Mouse (Mus musculus): Measurements from ENCODE around the gene Tgfb1. TPM values are rescaled to one million over a fixed set of nuclear protein-coding genes. Genes with fewer than 3 reads are reported as not detected.

Tgfb1 gene
- 0.81 and 2.1 TPM in 2 replicates for polyA plus RNA-seq (2016; fragmentation: Nextera tagmentation; extraction: Ambion mirVana)

DNA sequence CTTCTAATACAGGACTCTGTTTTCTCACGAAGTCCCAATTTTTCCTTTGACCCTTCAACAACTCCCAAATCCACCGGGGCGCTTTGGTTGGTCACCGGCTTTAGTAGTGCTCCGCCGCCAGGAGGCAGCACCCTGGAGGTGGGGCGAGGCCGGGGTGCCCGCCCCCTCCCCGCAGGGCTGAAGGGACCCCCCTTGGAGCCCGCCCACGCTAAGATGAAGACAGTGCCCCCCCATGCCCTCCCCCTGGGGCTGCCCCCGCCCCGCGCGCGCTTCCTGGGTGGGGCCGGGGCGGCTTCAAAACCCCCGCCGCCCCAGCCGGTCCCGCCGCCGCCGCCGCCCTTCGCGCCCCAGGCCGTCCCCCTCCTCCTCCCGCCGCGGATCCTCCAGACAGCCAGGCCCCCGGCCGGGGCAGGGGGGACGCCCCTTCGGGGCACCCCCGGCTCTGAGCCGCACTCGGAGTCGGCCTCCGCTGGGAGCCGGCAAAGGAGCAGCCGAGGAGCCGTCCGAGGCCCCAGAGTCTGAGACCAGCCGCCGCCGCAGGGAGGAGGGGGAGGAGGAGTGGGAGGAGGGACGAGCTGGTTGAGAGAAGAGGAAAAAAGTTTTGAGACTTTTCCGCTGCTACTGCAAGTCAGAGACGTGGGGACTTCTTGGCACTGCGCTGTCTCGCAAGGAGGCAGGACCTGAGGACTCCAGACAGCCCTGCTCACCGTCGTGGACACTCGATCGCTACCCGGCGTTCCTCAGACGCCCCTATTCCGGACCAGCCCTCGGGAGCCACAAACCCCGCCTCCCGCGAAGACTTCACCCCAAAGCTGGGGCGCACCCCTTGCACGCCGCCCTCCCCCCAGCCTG is at the start of gene Tgfb1:
Tgfb1 (plus strand) TSS at position 323 of the 852 bp plus-strand sequence.
- Histone ChIP-seq H3K27ac (peak within 1 kb of the TSS; percentile 83), H3K4me3 (peak within 1 kb of the TSS; percentile 66), H3K9me3 (no peaks in the 10 kb centered on the region), H3K36me3 (peaks cover 22% of the 10 kb centered on the region), H3K4me1 (replicated peaks) (peaks cover 52% of the 10 kb centered on the region), H3K27me3 (ENCODE audit: insufficient read depth, poor library complexity, severe bottlenecking) (peaks cover 75% of the 10 kb centered on the region)
- WGBS: under 1% methylated on average over 69 of the region's 69 CpGs
- peak; percentile 74 for DNase-seq (ENCODE audit: low spot score)

DNA sequence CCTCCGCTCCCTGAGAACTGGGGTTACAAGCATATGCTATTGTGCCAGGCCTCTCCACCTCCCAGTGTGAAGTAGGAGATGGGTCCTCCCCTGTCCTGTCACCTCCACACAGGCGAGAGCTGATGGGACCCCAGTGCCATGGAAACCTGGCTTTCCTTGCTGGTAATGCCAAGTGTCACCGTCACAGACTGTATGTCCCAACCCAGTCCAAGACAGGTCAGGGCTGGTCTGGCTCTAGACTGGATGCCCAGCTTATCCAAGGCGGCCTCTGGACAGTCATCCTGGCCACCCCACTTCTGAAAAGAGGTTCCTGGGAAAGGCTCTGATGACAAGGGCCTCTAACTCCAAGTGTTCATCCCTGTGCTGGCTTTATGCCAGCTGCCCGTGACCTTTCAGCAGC is 49.7 kb upstream of the Tgfb1 start:
- Histone ChIP-seq H3K4me1 (replicated peaks) (no peaks in the 10 kb centered on the region), H3K9me3 (no peaks in the 10 kb centered on the region), H3K4me3 (no peak overlapping the region), H3K36me3 (peaks cover 55% of the 10 kb centered on the region), H3K27ac (no peak overlapping the region), H3K27me3 (ENCODE audit: insufficient read depth, poor library complexity, severe bottlenecking) (no peaks in the 10 kb centered on the region)
- DNase-seq (ENCODE audit: low spot score): no peak
- WGBS: 91% methylated on average over 5 of the region's 5 CpGs

DNA sequence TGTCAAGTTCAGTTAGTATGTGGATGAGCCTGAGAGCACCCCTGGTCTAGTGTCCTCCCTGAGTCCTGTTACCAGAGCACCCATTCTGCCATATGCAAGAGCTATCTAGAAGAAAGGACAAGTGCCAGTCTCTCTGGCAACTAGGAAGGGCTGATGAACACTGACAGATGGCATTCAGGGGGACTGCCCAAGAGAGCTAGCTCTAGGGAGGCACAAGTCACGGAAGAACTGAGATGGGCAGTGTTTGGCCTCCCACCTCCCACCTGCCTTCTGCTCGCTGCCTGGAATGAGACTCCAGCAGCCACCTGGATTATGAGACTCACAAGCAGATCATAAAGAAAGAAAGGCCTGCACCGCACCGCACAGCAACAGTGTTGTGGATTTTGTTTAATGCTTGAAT is 47.0 kb upstream of the Tgfb1 start:
- no peaks in the 10 kb centered on the region for H3K4me1 ChIP-seq (replicated peaks)

DNA sequence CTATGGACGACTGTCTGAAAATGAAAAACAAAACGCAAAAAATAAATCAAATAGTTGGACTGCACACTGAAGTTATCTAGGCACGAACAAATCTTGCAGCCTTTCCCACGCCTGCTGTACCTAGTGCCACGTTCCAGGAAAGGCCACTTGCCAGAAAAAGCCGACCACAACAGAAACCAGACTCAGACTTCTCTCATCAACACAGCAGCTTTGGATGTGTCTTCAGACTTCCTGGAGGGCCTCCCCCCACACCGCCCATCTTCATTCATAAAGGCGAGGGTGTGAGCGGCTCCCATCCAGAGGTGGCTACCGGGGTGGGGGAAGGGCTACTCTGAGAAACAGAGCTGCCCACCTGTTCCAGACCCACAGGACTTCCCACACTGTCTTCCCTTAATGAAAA is 42.7 kb upstream of the Tgfb1 start:
- H3K27ac ChIP-seq: no peak overlapping the region
- H3K27me3 ChIP-seq (ENCODE audit: insufficient read depth, poor library complexity, severe bottlenecking): no peaks in the 10 kb centered on the region
- DNase-seq (ENCODE audit: low spot score): no peak
- H3K4me3 ChIP-seq: no peak overlapping the region
- 82% methylated on average over 10 of the region's 10 CpGs for WGBS
- H3K36me3 ChIP-seq: peaks cover 15% of the 10 kb centered on the region; the same call in 1 of the 2 replicates
- peaks cover 4% of the 10 kb centered on the region for H3K4me1 ChIP-seq (replicated peaks)
- no peaks in the 10 kb centered on the region for H3K9me3 ChIP-seq

More for the DNA sequence above, 47.0 kb upstream of the Tgfb1 start:
- WGBS: 93% methylated on average over 4 of the region's 4 CpGs
- H3K4me3 ChIP-seq: no peak overlapping the region
- no peaks in the 10 kb centered on the region for H3K27me3 ChIP-seq (ENCODE audit: insufficient read depth, poor library complexity, severe bottlenecking)
- no peak for DNase-seq (ENCODE audit: low spot score)
- peaks cover 42% of the 10 kb centered on the region for H3K36me3 ChIP-seq
- H3K9me3 ChIP-seq: no peaks in the 10 kb centered on the region
- H3K27ac ChIP-seq: no peak overlapping the region

DNA sequence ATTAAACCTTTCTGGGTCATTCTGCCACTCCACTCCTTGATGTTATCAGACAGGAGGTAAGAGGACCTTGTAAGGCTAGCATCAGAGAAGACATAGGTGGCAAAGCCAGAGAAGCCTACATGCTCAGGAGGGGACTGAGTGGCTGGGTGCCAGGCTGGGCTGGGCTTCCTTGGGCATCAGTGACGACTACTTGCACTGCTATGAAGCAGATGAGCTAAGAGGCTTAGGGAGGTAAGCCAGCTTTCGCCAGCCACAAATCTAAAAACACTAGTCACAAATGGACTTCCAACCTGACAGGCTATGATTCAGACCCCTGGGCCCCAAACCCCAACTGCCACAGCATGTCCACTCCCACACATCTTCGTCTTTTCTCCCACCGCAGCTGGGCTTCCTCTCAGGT is 42.2 kb upstream of the Tgfb1 start:
- no peak overlapping the region for H3K4me3 ChIP-seq
- no peaks in the 10 kb centered on the region for H3K9me3 ChIP-seq
- peaks cover 12% of the 10 kb centered on the region; the same call in 1 of the 2 replicates for H3K36me3 ChIP-seq
- no peak overlapping the region for H3K27ac ChIP-seq
- H3K27me3 ChIP-seq (ENCODE audit: insufficient read depth, poor library complexity, severe bottlenecking): no peaks in the 10 kb centered on the region
- H3K4me1 ChIP-seq (replicated peaks): peaks cover 8% of the 10 kb centered on the region
- no peak for DNase-seq (ENCODE audit: low spot score)
- 78% methylated on average over 4 of the region's 4 CpGs for WGBS

DNA sequence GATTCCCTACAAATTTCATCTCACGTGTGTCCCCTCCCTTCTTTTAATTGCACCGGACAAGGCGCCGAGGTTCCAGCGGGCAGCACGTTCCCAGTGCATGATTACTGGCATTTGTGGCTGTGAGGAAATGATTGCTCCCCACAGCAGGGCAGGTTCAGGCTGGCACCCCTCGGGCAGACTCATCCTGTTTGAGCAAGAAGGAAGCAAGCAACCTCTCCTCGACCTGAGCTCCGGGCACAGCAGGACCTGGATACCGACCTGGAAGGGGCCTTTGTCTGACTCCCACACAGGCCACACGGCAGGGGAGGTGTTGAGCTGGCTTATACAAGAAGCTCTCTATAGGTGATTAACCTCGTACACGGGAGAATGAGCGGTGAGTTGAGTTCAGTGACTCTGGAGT is 41.7 kb upstream of the Tgfb1 start:
- WGBS: 57% methylated on average over 14 of the region's 14 CpGs
- H3K9me3 ChIP-seq: no peaks in the 10 kb centered on the region
- H3K27me3 ChIP-seq (ENCODE audit: insufficient read depth, poor library complexity, severe bottlenecking): no peaks in the 10 kb centered on the region
- H3K4me1 ChIP-seq (replicated peaks): peaks cover 13% of the 10 kb centered on the region
- no peak for DNase-seq (ENCODE audit: low spot score)
- no peak overlapping the region for H3K27ac ChIP-seq
- H3K36me3 ChIP-seq: peaks cover 12% of the 10 kb centered on the region; the same call in 1 of the 2 replicates
- H3K4me3 ChIP-seq: no peak overlapping the region

DNA sequence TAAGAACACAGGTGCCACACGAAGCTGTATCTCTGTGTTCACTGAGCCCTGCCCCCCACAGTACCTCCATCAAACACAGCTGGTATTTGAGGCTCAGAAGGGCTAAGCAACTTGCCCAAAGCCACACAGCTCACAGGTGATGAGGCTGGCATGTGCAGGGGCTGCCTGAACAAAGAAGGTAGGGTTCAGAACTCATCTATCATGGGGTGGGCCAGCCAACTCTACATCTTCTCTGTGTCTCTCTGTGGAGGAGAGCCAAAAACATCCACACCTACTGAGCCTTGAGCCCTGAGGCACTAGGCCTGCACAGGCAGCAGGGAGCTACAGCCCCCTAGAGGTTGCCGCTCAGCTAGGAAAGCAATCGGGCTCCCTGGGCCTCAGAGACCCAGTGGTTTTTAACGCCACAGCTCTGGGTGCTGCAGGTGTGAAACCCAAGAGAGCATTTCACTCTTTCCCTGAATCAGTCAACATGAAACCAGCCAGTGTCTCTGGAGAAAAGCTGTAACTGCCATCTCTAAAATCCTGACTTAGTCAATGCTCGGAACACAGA is 39.2 kb upstream of the Tgfb1 start:
- Histone ChIP-seq H3K27ac (no peak overlapping the region), H3K4me1 (replicated peaks) (peaks cover 15% of the 10 kb centered on the region), H3K4me3 (no peak overlapping the region), H3K27me3 (ENCODE audit: insufficient read depth, poor library complexity, severe bottlenecking) (no peaks in the 10 kb centered on the region), H3K9me3 (no peaks in the 10 kb centered on the region), H3K36me3 (0 out of 2 replicates have a peak, but pooled peaks cover 3% of the 10 kb centered on the region)
- no peak for DNase-seq (ENCODE audit: low spot score)
- WGBS: 64% methylated on average over 5 of the region's 5 CpGs

DNA sequence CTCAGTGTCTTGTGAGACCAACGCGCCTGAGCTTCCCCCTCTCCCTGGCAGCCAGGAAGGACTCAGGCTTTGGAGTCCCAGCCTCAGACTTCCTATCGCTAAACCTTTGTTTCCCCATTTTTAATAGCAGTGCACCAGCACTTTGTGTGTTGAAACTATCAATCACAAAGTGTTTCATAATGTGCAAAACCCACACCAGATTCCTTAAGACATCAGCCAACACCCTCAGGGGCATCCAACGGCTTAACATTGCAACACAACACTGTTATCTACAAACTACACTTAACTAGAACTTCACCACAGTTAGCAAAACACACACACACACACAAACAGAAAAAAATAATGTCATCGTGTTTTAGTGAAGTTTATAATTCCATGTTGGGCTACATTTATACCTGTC is 37.0 kb upstream of the Tgfb1 start:
- no peak for DNase-seq (ENCODE audit: low spot score)
- Histone ChIP-seq H3K4me3 (no peak overlapping the region), H3K36me3 (0 out of 2 replicates have a peak, but pooled peaks cover 3% of the 10 kb centered on the region), H3K4me1 (replicated peaks) (peaks cover 15% of the 10 kb centered on the region), H3K9me3 (no peaks in the 10 kb centered on the region), H3K27ac (no peak overlapping the region), H3K27me3 (ENCODE audit: insufficient read depth, poor library complexity, severe bottlenecking) (no peaks in the 10 kb centered on the region)
- 75% methylated on average over 5 of the region's 5 CpGs for WGBS

DNA sequence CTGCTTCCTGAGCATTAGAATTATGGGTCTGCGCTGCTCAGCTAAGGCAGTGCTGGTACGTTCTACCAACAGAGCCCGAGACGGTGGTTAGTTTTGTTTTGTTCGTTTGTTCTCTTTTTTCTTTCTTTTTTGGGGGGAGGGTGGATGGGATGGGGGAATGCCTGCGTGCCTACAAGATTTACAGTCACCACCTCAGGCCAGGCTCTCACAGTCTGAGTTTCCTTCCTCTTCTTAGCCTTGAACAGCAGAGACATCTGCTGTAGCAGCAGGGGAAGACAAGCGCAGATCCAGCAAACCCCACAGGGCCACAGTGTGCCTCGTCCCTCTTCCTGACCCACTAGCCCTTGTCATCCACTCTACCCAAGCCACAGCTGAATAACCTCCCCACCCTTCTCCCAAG is 35.5 kb upstream of the Tgfb1 start:
- H3K27me3 ChIP-seq (ENCODE audit: insufficient read depth, poor library complexity, severe bottlenecking): no peaks in the 10 kb centered on the region
- WGBS: 91% methylated on average over 8 of the region's 8 CpGs
- H3K4me3 ChIP-seq: no peak overlapping the region
- DNase-seq (ENCODE audit: low spot score): no peak
- no peaks in the 10 kb centered on the region for H3K36me3 ChIP-seq
- H3K27ac ChIP-seq: no peak overlapping the region
- H3K4me1 ChIP-seq (replicated peaks): peaks cover 15% of the 10 kb centered on the region
- H3K9me3 ChIP-seq: no peaks in the 10 kb centered on the region

DNA sequence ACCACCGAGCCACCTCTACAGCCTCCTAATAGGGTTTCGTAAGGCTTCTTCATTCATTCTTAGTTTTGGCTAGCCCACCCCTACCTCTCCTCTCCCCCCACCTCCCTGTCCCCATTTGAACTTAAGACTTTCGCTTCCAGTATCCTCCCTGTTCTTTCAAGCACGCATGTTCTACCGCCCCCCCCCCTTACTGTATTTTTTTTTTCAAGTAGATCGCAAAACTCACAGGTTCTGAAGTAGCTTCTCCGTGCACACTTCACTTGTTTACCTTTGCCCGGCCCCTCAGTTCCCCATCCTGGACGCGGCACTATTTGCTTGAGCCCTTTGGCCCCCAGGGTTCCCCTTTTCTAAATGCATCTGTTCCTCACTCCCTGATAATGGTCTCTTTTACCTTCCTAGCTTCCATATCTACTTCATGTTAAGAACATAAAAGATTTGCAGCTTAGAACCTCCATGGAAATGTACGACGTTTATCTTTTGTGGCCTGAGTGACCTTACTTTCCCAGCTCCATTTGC is 34.5 kb upstream of the Tgfb1 start:
- H3K36me3 ChIP-seq: no peaks in the 10 kb centered on the region
- no peak for DNase-seq (ENCODE audit: low spot score)
- no peak overlapping the region for H3K4me3 ChIP-seq
- 92% methylated on average over 12 of the region's 12 CpGs for WGBS
- H3K4me1 ChIP-seq (replicated peaks): peaks cover 19% of the 10 kb centered on the region
- no peak overlapping the region for H3K27ac ChIP-seq
- H3K27me3 ChIP-seq (ENCODE audit: insufficient read depth, poor library complexity, severe bottlenecking): no peaks in the 10 kb centered on the region
- no peaks in the 10 kb centered on the region for H3K9me3 ChIP-seq

DNA sequence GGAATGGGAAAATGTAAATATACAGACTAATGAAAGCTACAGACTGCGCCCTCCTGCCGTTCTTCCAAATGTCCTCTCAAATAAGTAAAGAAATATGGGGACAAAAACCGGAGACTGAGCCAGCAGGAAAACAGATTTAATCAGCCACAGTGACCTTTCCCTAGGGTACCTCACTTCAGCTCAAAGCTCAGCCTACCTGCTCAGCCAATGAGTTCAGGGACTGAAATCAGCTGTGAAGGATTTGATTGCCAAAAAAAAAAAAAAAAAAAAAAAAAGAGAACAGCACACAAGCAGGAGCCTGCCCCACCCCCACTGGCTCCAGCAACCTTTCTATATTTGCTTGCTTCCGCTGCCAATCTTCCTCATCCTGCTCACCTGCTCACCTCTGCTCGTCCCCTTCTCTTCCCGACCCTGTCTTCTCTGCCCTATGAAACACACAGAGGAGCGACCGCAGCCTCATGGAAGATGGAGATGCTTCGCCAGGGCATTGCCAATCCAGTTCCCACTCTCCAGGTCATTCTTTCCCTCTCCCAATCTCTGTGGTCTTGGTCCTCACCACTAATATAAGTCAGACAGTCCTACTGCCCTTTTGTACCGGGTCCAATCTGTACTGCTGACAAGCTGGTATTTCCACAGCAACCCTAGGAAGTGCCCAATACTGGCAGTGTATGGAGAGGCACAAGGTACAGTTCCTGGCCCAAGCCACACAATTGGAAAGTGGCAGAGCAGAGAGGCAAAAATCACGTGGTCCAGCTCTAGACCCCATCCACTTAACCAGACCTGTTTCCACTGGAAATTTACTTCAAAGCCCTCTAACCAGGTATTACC is 31.0 kb upstream of the Tgfb1 start:
- H3K4me3 ChIP-seq: no peak overlapping the region
- no peaks in the 10 kb centered on the region for H3K9me3 ChIP-seq
- H3K36me3 ChIP-seq: no peaks in the 10 kb centered on the region
- no peaks in the 10 kb centered on the region for H3K27me3 ChIP-seq (ENCODE audit: insufficient read depth, poor library complexity, severe bottlenecking)
- no peak overlapping the region for H3K27ac ChIP-seq
- 80% methylated on average over 11 of the region's 11 CpGs for WGBS
- DNase-seq (ENCODE audit: low spot score): no peak
- peaks cover 22% of the 10 kb centered on the region for H3K4me1 ChIP-seq (replicated peaks)

DNA sequence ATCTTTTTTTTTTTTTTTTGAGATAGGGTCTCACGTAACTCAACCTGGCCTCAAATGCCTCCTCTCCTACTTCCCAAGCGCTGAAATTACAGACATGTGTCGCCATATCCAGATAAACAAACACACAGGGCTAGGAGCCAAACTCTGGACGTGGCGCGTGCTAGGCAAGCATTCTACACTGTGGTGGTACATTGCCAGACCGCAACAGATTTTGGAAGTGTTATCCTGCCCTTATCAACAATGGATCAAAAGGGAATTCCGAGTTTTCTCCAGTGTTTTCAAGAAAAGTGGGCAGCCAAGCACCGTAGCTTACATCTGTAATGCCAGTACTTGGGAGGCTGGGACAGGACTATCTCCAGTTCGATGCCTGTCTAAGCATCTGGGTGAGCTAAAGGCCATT is 29.0 kb upstream of the Tgfb1 start:
- DNase-seq (ENCODE audit: low spot score): no peak
- peaks cover 10% of the 10 kb centered on the region for H3K36me3 ChIP-seq
- 41% methylated on average over 10 of the region's 10 CpGs for WGBS
- H3K27ac ChIP-seq: peak overlapping the region; percentile 93; the same call in 1 of the 2 replicates
- no peaks in the 10 kb centered on the region for H3K9me3 ChIP-seq
- H3K27me3 ChIP-seq (ENCODE audit: insufficient read depth, poor library complexity, severe bottlenecking): no peaks in the 10 kb centered on the region
- H3K4me1 ChIP-seq (replicated peaks): peaks cover 22% of the 10 kb centered on the region
- H3K4me3 ChIP-seq: peak overlapping the region; percentile 76
